Mouse (Mus musculus) kidney, postnatal 4 days (tissue): ENCODE data around the gene Tubb3.
"Not testable (repeated sequence)": the region's sequence is repeated elsewhere in the genome, so short reads cannot be mapped to it uniquely, and the experiment has no call there.

ENCODE experiments used
- DNase-seq, 2 experiments: peaks; one replicate each; pipeline ENCODE4 v3.0.0; 2021; ENCODE audit warnings: mixed read lengths in 2 of 2

Tubb3 gene

GRCm38 (mm10) chr8:123412560-123413170, 1.4 kb downstream of the Tubb3 start:
- no peak for DNase-seq

GRCm38 (mm10) chr8:123414255-123414654, 3.0 kb downstream of the Tubb3 start:
- DNase-seq = peak; percentile 64 to 66

GRCm38 (mm10) chr8:123414997-123415696, 3.9 kb downstream of the Tubb3 start:
- not testable (repeated sequence) for DNase-seq

- DNase-seq = no peak
Measured at GRCm38 (mm10) chr8:123415967-123416943, 5.0 kb downstream of the Tubb3 start.

GRCm38 (mm10) chr8:123416944-123417555, 5.8 kb downstream of the Tubb3 start:
- no peak for DNase-seq

GRCm38 (mm10) chr8:123419711-123420110, 8.5 kb downstream of the Tubb3 start:
- DNase-seq = no peak

- no peak for DNase-seq
Measured at GRCm38 (mm10) chr8:123420525-123421281, 9.5 kb downstream of the Tubb3 start.

- DNase-seq = no peak
Measured at GRCm38 (mm10) chr8:123421325-123421724, 10.1 kb downstream of the Tubb3 start.

- DNase-seq = peak; percentile 80 to 85
Measured at GRCm38 (mm10) chr8:123422056-123422780, 11.0 kb downstream of the Tubb3 start.

GRCm38 (mm10) chr8:123422781-123423159, 11.5 kb downstream of the Tubb3 start:
- DNase-seq = no peak

GRCm38 (mm10) chr8:123423441-123423840, 12.2 kb downstream of the Tubb3 start, which contains the start of gene Def8:
Def8 (plus strand) TSS chr8:123423527.
- DNase-seq = no peak

GRCm38 (mm10) chr8:123426511-123427509, 15.6 kb downstream of the Tubb3 start:
- DNase-seq = no peak

- DNase-seq = no peak
Measured at GRCm38 (mm10) chr8:123427639-123428275, 16.5 kb downstream of the Tubb3 start.

- no peak for DNase-seq
Measured at GRCm38 (mm10) chr8:123428343-123428893, 17.2 kb downstream of the Tubb3 start.

- no peak for DNase-seq
Measured at GRCm38 (mm10) chr8:123428939-123429721, 17.9 kb downstream of the Tubb3 start.

- DNase-seq = not testable (repeated sequence)
Measured at GRCm38 (mm10) chr8:123429722-123430013, 18.4 kb downstream of the Tubb3 start.

- not testable (repeated sequence) for DNase-seq
Measured at GRCm38 (mm10) chr8:123430936-123431335, 19.7 kb downstream of the Tubb3 start.

GRCm38 (mm10) chr8:123431616-123432365, 20.6 kb downstream of the Tubb3 start:
- DNase-seq = no peak
